Mouse (Mus musculus) lung, embryonic 16.5 days (tissue): Measurements from ENCODE around the gene Ptpn3. TPM values are rescaled to one million over a fixed set of nuclear protein-coding genes. Genes with fewer than 3 reads are reported as not detected.
A peak's percentile ranks its signal among the peaks of the same experiment; 100 is the strongest.

Experiments used
- ATAC-seq: fragments of 200-750 bp; cut with Nextera tagmentation; 2 replicates; pipeline ENCODE4 v1.8.0; 2017; ENCODE audit warnings: low read depth, mild to moderate bottlenecking, moderate library complexity
- H3K27ac ChIP-seq: fragments of 300-500 bp; sonication (generic); 2 replicates; pipeline ENCODE4 v1.5.1; 2014; ENCODE audit warnings: mild to moderate bottlenecking, control low read depth, low read length
- H3K27me3 ChIP-seq: fragments of 300-500 bp; sonication (generic); 2 replicates; pipeline ENCODE4 v1.6.1; 2014; ENCODE audit warnings: low read depth, low read length, mixed read lengths; ENCODE audit not compliant: control insufficient read depth, insufficient read depth
- H3K36me3 ChIP-seq: fragments of 300-500 bp; sonication (generic); 2 replicates; pipeline ENCODE4 v1.6.1; 2014; ENCODE audit warnings: low read length; ENCODE audit not compliant: control insufficient read depth, insufficient read depth
- H3K4me1 ChIP-seq: fragments of 300-500 bp; sonication (generic); replicated peaks from 2 replicates; pipeline ENCODE4 v1.6.1; 2014; ENCODE audit warnings: low read length, mixed read lengths; ENCODE audit not compliant: control insufficient read depth, insufficient read depth
- H3K4me2 ChIP-seq: fragments of 300-500 bp; sonication (generic); 2 replicates; pipeline ENCODE4 v1.6.1; 2014; ENCODE audit warnings: low read depth, low read length, control low read depth
- H3K4me3 ChIP-seq: fragments of 300-500 bp; sonication (generic); 2 replicates; pipeline ENCODE4 v1.5.1; 2014; ENCODE audit warnings: mild to moderate bottlenecking, low read length, control low read depth
- H3K9ac ChIP-seq: fragments of 300-500 bp; sonication (generic); 2 replicates; pipeline ENCODE4 v1.6.1; 2014; ENCODE audit warnings: low read length, control low read depth
- H3K9me3 ChIP-seq: fragments of 300-500 bp; sonication (generic); 2 replicates; pipeline ENCODE4 v1.6.1; 2016; ENCODE audit warnings: low read length; ENCODE audit not compliant: control insufficient read depth
- WGBS: fragments of 180-500 bp; shearing (Covaris S2); extraction: QIAGEN DNeasy Blood & Tissue Kit; methylation state at CpG from one replicate; pipeline ENCODE4 v1.1.7; 2014; 5-methylcytosine and 5-hydroxymethylcytosine counted together
- polyA plus RNA-seq: library from polyadenylated mRNA; unstranded; fragments of >200 nt; fragmentation: Nextera tagmentation; extraction: Ambion mirVana; gene quantifications from 2 replicates; pipeline ENCODE4 v1.2.1, GENCODE M21; 2015

Ptpn3 gene
- polyA plus RNA-seq, 1 experiment from 2014 or later: 3.9 TPM

- peak overlapping the region; percentile 64; the same call in 1 of the 2 replicates for H3K27ac ChIP-seq
- peaks cover 20% of the 10 kb centered on the region for H3K4me1 ChIP-seq
- H3K27me3 ChIP-seq: no peaks in the 10 kb centered on the region
- H3K4me2 ChIP-seq: no peak overlapping the region
- H3K9ac ChIP-seq: no peak overlapping the region
- ATAC-seq: peak; percentile 46
- no peaks in the 10 kb centered on the region for H3K36me3 ChIP-seq
- H3K9me3 ChIP-seq: no peaks in the 10 kb centered on the region
- 57% methylated on average over 10 of the region's 10 CpGs for WGBS
- H3K4me3 ChIP-seq: no peak overlapping the region
Measured at GRCm38 (mm10) chr4:57240934-57241333, 60.7 kb downstream of the Ptpn3 start.

GRCm38 (mm10) chr4:57240100-57240499 lies 61.5 kb downstream of the Ptpn3 start:
- WGBS: 24% methylated on average over 7 of the region's 7 CpGs
- Histone ChIP-seq H3K36me3 (no peaks in the 10 kb centered on the region), H3K4me1 (peaks cover 20% of the 10 kb centered on the region), H3K4me3 (no peak overlapping the region), H3K27ac (peak overlapping the region; percentile 64), H3K9ac (no peak overlapping the region), H3K27me3 (no peaks in the 10 kb centered on the region), H3K9me3 (no peaks in the 10 kb centered on the region), H3K4me2 (no peak overlapping the region)
- ATAC-seq: peak; percentile 81

GRCm38 (mm10) chr4:57239112-57239511 lies 62.5 kb downstream of the Ptpn3 start:
- Histone ChIP-seq H3K4me1 (peaks cover 20% of the 10 kb centered on the region), H3K4me2 (no peak overlapping the region)
- 64% methylated on average over 6 of the region's 6 CpGs for WGBS

GRCm38 (mm10) chr4:57238118-57238517 lies 63.5 kb downstream of the Ptpn3 start:
- Histone ChIP-seq H3K9ac (no peak overlapping the region), H3K27ac (no peak overlapping the region), H3K36me3 (peaks cover under 1% of the 10 kb centered on the region; the same call in 1 of the 2 replicates), H3K9me3 (no peaks in the 10 kb centered on the region), H3K27me3 (no peaks in the 10 kb centered on the region), H3K4me1 (peaks cover 20% of the 10 kb centered on the region), H3K4me3 (no peak overlapping the region), H3K4me2 (no peak overlapping the region)
- WGBS: 78% methylated on average over 7 of the region's 7 CpGs
- ATAC-seq: no peak

More at GRCm38 (mm10) chr4:57239112-57239511, 62.5 kb downstream of the Ptpn3 start:
- Histone ChIP-seq H3K27ac (no peak overlapping the region), H3K4me3 (no peak overlapping the region), H3K9me3 (no peaks in the 10 kb centered on the region), H3K27me3 (no peaks in the 10 kb centered on the region), H3K9ac (no peak overlapping the region), H3K36me3 (no peaks in the 10 kb centered on the region)
- ATAC-seq: no peak

GRCm38 (mm10) chr4:57236513-57236912 lies 65.1 kb downstream of the Ptpn3 start:
- Histone ChIP-seq H3K4me2 (no peak overlapping the region), H3K4me1 (peaks cover 20% of the 10 kb centered on the region), H3K4me3 (no peak overlapping the region), H3K27ac (no peak overlapping the region), H3K9ac (no peak overlapping the region), H3K27me3 (no peaks in the 10 kb centered on the region), H3K9me3 (no peaks in the 10 kb centered on the region), H3K36me3 (peaks cover 3% of the 10 kb centered on the region)
- 57% methylated on average over 5 of the region's 5 CpGs for WGBS
- no peak for ATAC-seq

- ATAC-seq: no peak
- WGBS: 76% methylated on average over 4 of the region's 4 CpGs
- H3K4me2 ChIP-seq: no peak overlapping the region
- no peak overlapping the region for H3K9ac ChIP-seq
- H3K4me3 ChIP-seq: no peak overlapping the region
- no peak overlapping the region for H3K27ac ChIP-seq
- H3K9me3 ChIP-seq: no peaks in the 10 kb centered on the region
- no peaks in the 10 kb centered on the region for H3K27me3 ChIP-seq
- peaks cover 15% of the 10 kb centered on the region for H3K4me1 ChIP-seq
- peaks cover 3% of the 10 kb centered on the region for H3K36me3 ChIP-seq
Measured at GRCm38 (mm10) chr4:57235741-57236140, 65.9 kb downstream of the Ptpn3 start.

GRCm38 (mm10) chr4:57234348-57234747 lies 67.3 kb downstream of the Ptpn3 start:
- no peak overlapping the region for H3K27ac ChIP-seq
- ATAC-seq: no peak
- no peaks in the 10 kb centered on the region for H3K9me3 ChIP-seq
- no peak overlapping the region for H3K9ac ChIP-seq
- H3K4me3 ChIP-seq: no peak overlapping the region
- 72% methylated on average over 7 of the region's 7 CpGs for WGBS
- no peaks in the 10 kb centered on the region for H3K27me3 ChIP-seq
- peaks cover 3% of the 10 kb centered on the region for H3K4me1 ChIP-seq
- peaks cover 3% of the 10 kb centered on the region for H3K36me3 ChIP-seq
- no peak overlapping the region for H3K4me2 ChIP-seq

- Histone ChIP-seq H3K36me3 (peaks cover 5% of the 10 kb centered on the region), H3K9me3 (no peaks in the 10 kb centered on the region), H3K4me3 (no peak overlapping the region), H3K9ac (no peak overlapping the region), H3K4me2 (no peak overlapping the region), H3K27ac (no peak overlapping the region), H3K4me1 (no peaks in the 10 kb centered on the region), H3K27me3 (no peaks in the 10 kb centered on the region)
- no peak for ATAC-seq
- 90% methylated on average over 8 of the region's 8 CpGs for WGBS
Measured at GRCm38 (mm10) chr4:57232439-57232838, 69.2 kb downstream of the Ptpn3 start.

- Histone ChIP-seq H3K36me3 (peaks cover 5% of the 10 kb centered on the region), H3K4me3 (no peak overlapping the region), H3K9ac (no peak overlapping the region), H3K27me3 (no peaks in the 10 kb centered on the region), H3K27ac (no peak overlapping the region), H3K9me3 (no peaks in the 10 kb centered on the region), H3K4me1 (no peaks in the 10 kb centered on the region), H3K4me2 (no peak overlapping the region)
- ATAC-seq: no peak
- 60% methylated on average over 9 of the region's 9 CpGs for WGBS
Measured at GRCm38 (mm10) chr4:57231323-57231722, 70.3 kb downstream of the Ptpn3 start.

- Histone ChIP-seq H3K9me3 (no peaks in the 10 kb centered on the region), H3K4me3 (no peak overlapping the region), H3K27me3 (no peaks in the 10 kb centered on the region), H3K4me2 (no peak overlapping the region), H3K27ac (no peak overlapping the region), H3K9ac (no peak overlapping the region), H3K36me3 (peaks cover 5% of the 10 kb centered on the region), H3K4me1 (no peaks in the 10 kb centered on the region)
- no peak for ATAC-seq
- WGBS: 73% methylated on average over 7 of the region's 7 CpGs
Measured at GRCm38 (mm10) chr4:57230341-57230740, 71.3 kb downstream of the Ptpn3 start.
